8 mouse cellular contexts compared by ENCODE assay signal in the genomic region with DNA sequence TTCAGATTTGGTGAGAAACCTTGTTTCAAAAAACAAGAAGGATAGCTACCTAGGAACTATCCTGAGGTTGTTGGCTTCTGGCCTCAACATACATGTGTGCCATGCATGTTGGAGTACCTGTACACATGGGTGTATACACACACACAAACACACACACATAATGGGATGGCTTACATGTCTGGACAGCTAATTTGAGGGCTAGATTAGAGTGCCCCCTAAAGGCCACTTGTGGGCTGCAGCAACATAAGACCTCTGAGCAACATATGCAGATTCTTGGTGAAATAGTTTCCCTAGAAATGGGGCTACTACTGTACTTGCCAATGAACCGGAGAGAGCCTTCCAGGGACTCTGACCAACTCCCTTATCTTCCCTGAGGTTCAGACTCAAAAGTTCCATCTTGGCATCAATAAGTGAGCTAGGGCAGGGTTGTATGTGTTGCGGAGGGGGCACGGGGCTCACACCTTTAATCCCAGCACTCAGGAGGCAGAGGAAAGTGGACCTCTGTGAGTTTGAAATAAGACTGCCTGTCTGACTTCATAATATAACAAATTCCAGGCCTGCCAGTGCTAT. TPM values are rescaled to one million over a fixed set of nuclear protein-coding genes. Genes with fewer than 3 reads are reported as not detected.
A peak's percentile ranks its signal among the peaks of the same experiment; 100 is the strongest.
DNase-seq lines count a peak whose midpoint lies in the region; ATAC-seq lines count a peak whose summit lies in the region.

No protein-coding gene starts in this region.

- H3K27ac ChIP-seq in hindbrain, embryonic 10.5 days, result no peak overlapping the region
- no peak overlapping the region for H3K27ac ChIP-seq in hindbrain, embryonic 12.5 days

- no peaks in the 10 kb centered on the region for H3K4me1 ChIP-seq in hindbrain, embryonic 10.5 days (replicated peaks)
- H3K4me1 ChIP-seq in hindbrain, embryonic 12.5 days, result no peaks in the 10 kb centered on the region

- no peaks in the 10 kb centered on the region for H3K9me3 ChIP-seq in hindbrain, embryonic 10.5 days
- no peaks in the 10 kb centered on the region for H3K9me3 ChIP-seq in hindbrain, embryonic 12.5 days (replicated peaks)

- peak; percentile 39 for DNase-seq in hindbrain, embryonic 10.5 days (ENCODE audit: low spot score)
- peak; percentile 73 for DNase-seq in 416B (ENCODE audit: low read depth)
- peak; percentile 40 for DNase-seq in MN1 (ENCODE audit: low spot score)
- peak; percentile 71 to 79 for DNase-seq in cerebellum, postnatal 36 days
- peak; percentile 60 for DNase-seq in kidney, postnatal 14 days
- no peak for DNase-seq in urinary bladder, postnatal 10 days (ENCODE audit: low spot score)

- H3K9ac ChIP-seq in hindbrain, embryonic 12.5 days, result no peak overlapping the region

- no peak for ATAC-seq in hindbrain, embryonic 12.5 days (ENCODE audit: low FRiP score)
- ATAC-seq in monocyte, adult 5-6 weeks (replicated peaks; ENCODE audit: insufficient number of reproducible peaks, low FRiP score, low TSS enrichment, poor library complexity, severe bottlenecking), result peak; percentile 55; the same call in 1 of the 2 replicates

- no peaks in the 10 kb centered on the region for H3K27me3 ChIP-seq in hindbrain, embryonic 10.5 days (ENCODE audit: insufficient read depth, poor library complexity, severe bottlenecking)
- no peaks in the 10 kb centered on the region for H3K27me3 ChIP-seq in hindbrain, embryonic 12.5 days

- peaks cover 62% of the 10 kb centered on the region for H3K36me3 ChIP-seq in hindbrain, embryonic 10.5 days
- H3K36me3 ChIP-seq in hindbrain, embryonic 12.5 days, result peaks cover 43% of the 10 kb centered on the region

- WGBS in hindbrain, embryonic 10.5 days, result 92% methylated on average over 3 of the region's 3 CpGs
- 90% methylated on average over 3 of the region's 3 CpGs for WGBS in hindbrain, embryonic 12.5 days

- H3K4me3 ChIP-seq in hindbrain, embryonic 10.5 days, result no peak overlapping the region
- H3K4me3 ChIP-seq in hindbrain, embryonic 12.5 days, result no peak overlapping the region

- H3K4me2 ChIP-seq in hindbrain, embryonic 12.5 days (replicated peaks), result no peak overlapping the region

RNA-seq across cellular contexts. Expression of a gene that starts 15.2 kb away (rescaled TPM):
- 40.5 and 42.4 TPM in 2 replicates for polyA plus RNA-seq in hindbrain, embryonic 10.5 days (2016; fragmentation: Nextera tagmentation; extraction: Ambion mirVana)
- polyA plus RNA-seq in hindbrain, embryonic 12.5 days (2016; fragmentation: Nextera tagmentation; extraction: Ambion mirVana), result 67.1 and 73.8 TPM in 2 replicates
- 71.1 to 159 TPM (median 83.0 TPM) in 3 replicates for total RNA-seq in monocyte, adult 5-6 weeks (2017)

RNA-seq across cellular contexts. Expression of a gene that starts 16.3 kb away (rescaled TPM):
- 2.8 and 3.7 TPM in 2 replicates for polyA plus RNA-seq in hindbrain, embryonic 10.5 days (2016; fragmentation: Nextera tagmentation; extraction: Ambion mirVana)
- polyA plus RNA-seq in hindbrain, embryonic 12.5 days (2016; fragmentation: Nextera tagmentation; extraction: Ambion mirVana), result 2.1 and 2.6 TPM in 2 replicates
- total RNA-seq in monocyte, adult 5-6 weeks (2017), result 541 to 588 TPM (median 587 TPM) in 3 replicates
